Mouse (Mus musculus) spleen, adult 2 months (tissue): ENCODE data around the gene Sbk2. TPM values are rescaled to one million over a fixed set of nuclear protein-coding genes. Genes with fewer than 3 reads are reported as not detected.

ENCODE experiments used
- DNase-seq, 2 experiments: peaks; one replicate each; pipeline versions ENCODE4 v3.0.0 to v3.0.0-alpha.2; 2012 to 2021; ENCODE audit warnings: low spot score in 2 of 2, low read depth in 1 of 2
- H3K27ac ChIP-seq: fragments of 200-500 bp; 2 replicates; pipeline ENCODE4 v1.5.1; 2012; ENCODE audit warnings: low read length, inconsistent platforms; ENCODE audit not compliant: insufficient read depth
- H3K27me3 ChIP-seq: fragments of 200-500 bp; 2 replicates; pipeline ENCODE4 v1.6.1; 2012; ENCODE audit warnings: mild to moderate bottlenecking, moderate library complexity, low read length, inconsistent platforms; ENCODE audit not compliant: control insufficient read depth, insufficient read depth
- H3K36me3 ChIP-seq: fragments of 200-500 bp; 2 replicates; pipeline ENCODE4 v1.6.1; 2012; ENCODE audit warnings: mild to moderate bottlenecking, low read length, inconsistent platforms; ENCODE audit not compliant: control insufficient read depth, insufficient read depth
- H3K4me1 ChIP-seq: fragments of 200-500 bp; 2 replicates; pipeline ENCODE4 v1.6.1; 2011; ENCODE audit warnings: inconsistent platforms; ENCODE audit not compliant: control insufficient read depth, insufficient read depth, insufficient read length
- H3K4me3 ChIP-seq: fragments of 200-500 bp; 2 replicates; pipeline ENCODE4 v1.5.1; 2011; ENCODE audit warnings: mild to moderate bottlenecking, inconsistent platforms; ENCODE audit not compliant: insufficient read depth, insufficient read length; ENCODE audit errors: extremely low read depth
- CTCF ChIP-seq: fragments of 200-500 bp; IDR thresholded peaks from 2 replicates; pipeline ENCODE4 v1.5.1; 2011; ENCODE audit warnings: mild to moderate bottlenecking, inconsistent platforms; ENCODE audit not compliant: insufficient read depth, insufficient read length, insufficient replicate concordance; ENCODE audit errors: extremely low read depth
- POLR2A ChIP-seq: fragments of 200-500 bp; IDR thresholded peaks from 2 replicates; pipeline ENCODE4 v1.6.1; 2011; ENCODE audit warnings: low read depth, low read length, inconsistent platforms
- WGBS: fragments of 180-500 bp; shearing (Covaris S2); methylation state at CpG from one replicate; pipeline ENCODE4 v1.1.7; 2018; 5-methylcytosine and 5-hydroxymethylcytosine counted together
- polyA plus RNA-seq: library from polyadenylated mRNA; depleted of rRNA; stranded (reverse); fragments of >200 nt; gene quantifications from 2 replicates; pipeline ENCODE4 v1.2.3, GENCODE M21; 2012

Sbk2 gene
- polyA plus RNA-seq, 1 experiment, result 1.9 TPM

GRCm38 (mm10) chr7:4922508-4922907 is 41.7 kb downstream of the Sbk2 start:
- Histone ChIP-seq H3K27ac (no peak overlapping the region), H3K36me3 (peaks cover 27% of the 10 kb centered on the region), H3K4me3 (peak overlapping the region; percentile 31; the same call in 1 of the 2 replicates), H3K4me1 (peaks cover 16% of the 10 kb centered on the region), H3K27me3 (peaks cover 11% of the 10 kb centered on the region)
- 2% methylated on average over 14 of the region's 14 CpGs for WGBS
- DNase-seq, result peak in 1 of 2 experiments; percentile 33
- TF ChIP-seq CTCF (no peak), POLR2A (no peak)

- no peak for DNase-seq
- Histone ChIP-seq H3K27ac (no peak within 1 kb of the TSS), H3K27me3 (peaks cover 11% of the 10 kb centered on the region), H3K4me3 (peak within 1 kb of the TSS; percentile 31; the same call in 1 of the 2 replicates), H3K4me1 (peaks cover 16% of the 10 kb centered on the region), H3K36me3 (peaks cover 27% of the 10 kb centered on the region)
- 36% methylated on average over 8 of the region's 8 CpGs for WGBS
- TF ChIP-seq CTCF (no peak), POLR2A (no peak)
Observed at GRCm38 (mm10) chr7:4921824-4922482, 42.3 kb downstream of the Sbk2 start, which contains the start of gene Nat14. Gene Nat14 (plus strand): TSS chr7:4922028.

- TF ChIP-seq POLR2A, result no peak
- no peak for TF ChIP-seq CTCF
- Histone ChIP-seq H3K27ac (no peak overlapping the region), H3K27me3 (peaks cover 11% of the 10 kb centered on the region), H3K4me1 (peaks cover 18% of the 10 kb centered on the region), H3K36me3 (peaks cover 27% of the 10 kb centered on the region), H3K4me3 (no peak overlapping the region)
- no peak for DNase-seq
- WGBS, result 67% methylated on average over 23 of the region's 23 CpGs
Observed at GRCm38 (mm10) chr7:4920976-4921823, 43.0 kb downstream of the Sbk2 start.

- no peak for DNase-seq
- Histone ChIP-seq H3K27ac (no peak overlapping the region), H3K27me3 (peaks cover 11% of the 10 kb centered on the region), H3K36me3 (peaks cover 27% of the 10 kb centered on the region), H3K4me1 (peaks cover 18% of the 10 kb centered on the region), H3K4me3 (no peak overlapping the region)
- 95% methylated on average over 19 of the region's 19 CpGs for WGBS
- TF ChIP-seq POLR2A (no peak), CTCF (no peak)
Observed at GRCm38 (mm10) chr7:4920496-4920895, 43.7 kb downstream of the Sbk2 start.

- peaks cover 11% of the 10 kb centered on the region for H3K27me3 ChIP-seq
Observed at GRCm38 (mm10) chr7:4919971-4920370, 44.2 kb downstream of the Sbk2 start.

GRCm38 (mm10) chr7:4919096-4919495 is 45.1 kb downstream of the Sbk2 start:
- no peak for DNase-seq
- WGBS, result 97% methylated on average over 21 of the region's 21 CpGs
- Histone ChIP-seq H3K27ac (no peak overlapping the region), H3K4me3 (no peak overlapping the region), H3K36me3 (peaks cover 27% of the 10 kb centered on the region), H3K27me3 (peaks cover 9% of the 10 kb centered on the region), H3K4me1 (peaks cover 20% of the 10 kb centered on the region)
- TF ChIP-seq CTCF (no peak), POLR2A (no peak)

More at GRCm38 (mm10) chr7:4919971-4920370, 44.2 kb downstream of the Sbk2 start:
- DNase-seq, result no peak
- no peak overlapping the region for H3K27ac ChIP-seq
- 98% methylated on average over 21 of the region's 21 CpGs for WGBS
- peaks cover 27% of the 10 kb centered on the region for H3K36me3 ChIP-seq
- no peak for TF ChIP-seq CTCF
- TF ChIP-seq POLR2A, result no peak
- peaks cover 18% of the 10 kb centered on the region for H3K4me1 ChIP-seq
- no peak overlapping the region for H3K4me3 ChIP-seq
